Mouse (Mus musculus) naive thymus-derived CD4-positive, alpha-beta T cell, adult 2 months (primary cell): ENCODE results near the gene Rgs12.
A peak's percentile ranks its signal among the peaks of the same experiment; 100 is the strongest.

Experiments used
- DNase-seq: peaks from one replicate; pipeline ENCODE4 v3.0.0-alpha.2; 2011; ENCODE audit warnings: low read depth

Gene Rgs12

GRCm38 (mm10) chr5:34981734-34982133, 32.5 kb downstream of the Rgs12 start:
- no peak for DNase-seq

GRCm38 (mm10) chr5:34984933-34985332, 35.7 kb downstream of the Rgs12 start:
- no peak for DNase-seq

- peak; percentile 74 for DNase-seq
Observed at GRCm38 (mm10) chr5:34985867-34986266, 36.6 kb downstream of the Rgs12 start.

GRCm38 (mm10) chr5:34987396-34987795, 38.2 kb downstream of the Rgs12 start:
- DNase-seq = no peak

- DNase-seq = no peak
Observed at GRCm38 (mm10) chr5:34988690-34989089, 39.4 kb downstream of the Rgs12 start.

GRCm38 (mm10) chr5:34989321-34989772, 40.1 kb downstream of the Rgs12 start:
- DNase-seq = peak; percentile 10

- no peak for DNase-seq
Observed at GRCm38 (mm10) chr5:34998754-34999153, 49.5 kb downstream of the Rgs12 start.

DNA sequence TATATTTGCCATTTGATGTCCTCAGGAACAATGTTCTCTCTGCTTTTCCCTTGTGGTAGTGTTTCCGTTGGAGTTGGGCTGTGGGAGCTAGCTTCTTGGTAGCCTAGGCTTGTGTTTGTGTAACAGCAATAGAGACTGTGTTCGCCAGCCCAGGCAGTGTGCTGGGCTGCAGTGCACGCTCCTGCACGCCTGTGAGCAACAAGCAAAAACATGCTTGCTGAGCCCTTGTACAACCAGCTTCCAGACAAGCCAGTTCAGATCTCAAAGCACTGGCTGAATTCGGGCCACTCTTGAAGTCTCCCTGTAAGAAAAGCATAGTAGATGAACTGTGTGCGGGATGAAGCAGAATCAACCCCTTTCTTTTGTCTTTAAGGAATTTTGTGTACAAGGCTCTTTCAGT, 50.0 kb downstream of the Rgs12 start:
- DNase-seq = no peak

DNA sequence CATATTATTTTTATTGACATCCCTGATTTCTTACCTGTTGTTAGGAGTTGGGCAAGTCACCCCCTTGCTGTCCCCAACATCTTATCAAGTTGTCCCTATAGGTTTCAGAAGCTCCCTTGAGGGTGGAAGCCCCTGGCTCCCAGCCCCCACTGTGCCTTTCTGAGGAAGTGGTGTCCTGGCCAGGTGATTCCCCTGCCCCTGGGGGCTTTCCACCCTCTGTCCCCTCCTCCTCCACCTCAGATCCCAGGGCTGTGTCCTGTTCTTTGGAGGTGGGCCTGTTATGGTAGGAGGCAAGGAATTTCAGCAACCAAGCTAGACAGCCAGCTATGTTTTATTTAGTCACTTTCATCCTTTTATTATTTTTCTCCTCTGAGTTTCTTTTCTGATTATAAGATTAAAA, 51.1 kb downstream of the Rgs12 start:
- no peak for DNase-seq

- no peak for DNase-seq
Observed at GRCm38 (mm10) chr5:35001144-35001543, 51.9 kb downstream of the Rgs12 start.

- DNase-seq = no peak
Observed at GRCm38 (mm10) chr5:35003611-35004162, 54.4 kb downstream of the Rgs12 start.

DNA sequence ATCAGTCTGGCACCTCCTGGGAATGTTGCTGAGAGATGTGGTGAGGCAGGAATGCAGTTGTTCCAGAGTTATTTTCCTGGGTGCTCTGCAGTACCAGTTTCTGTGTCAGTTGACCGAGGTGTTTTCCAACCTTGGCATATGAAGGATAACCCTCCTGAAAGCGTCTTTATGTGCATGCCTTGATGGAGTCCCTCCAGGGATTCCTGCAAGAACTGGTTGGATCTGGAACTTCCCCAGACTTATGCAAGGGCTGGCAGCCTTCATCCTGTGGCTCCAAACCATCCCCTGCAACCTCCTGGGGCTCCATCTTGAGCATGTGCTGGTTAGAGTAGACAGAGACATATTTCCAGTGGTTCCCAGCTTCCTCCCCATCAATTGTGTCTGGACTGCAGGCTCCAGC, 55.5 kb downstream of the Rgs12 start:
- DNase-seq = no peak

DNA sequence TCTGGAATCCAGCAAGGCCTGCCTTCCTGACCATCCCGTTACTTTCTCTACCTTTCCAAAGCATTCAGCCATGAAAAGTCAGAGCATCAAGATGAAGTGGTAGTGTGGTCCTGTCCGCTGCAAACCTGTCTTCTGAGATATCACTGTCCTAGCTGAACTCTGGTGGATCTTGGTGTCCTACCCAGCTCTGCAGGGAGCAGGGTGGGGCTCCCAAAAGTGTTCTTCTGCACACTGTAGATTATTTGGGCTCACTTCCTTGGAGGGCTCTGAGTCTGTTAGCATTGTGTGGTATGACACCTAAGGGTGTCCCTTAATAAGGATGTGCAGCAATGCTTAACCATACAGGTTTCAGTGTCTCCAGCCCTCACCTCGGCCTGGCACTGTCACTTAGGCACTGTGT, 56.4 kb downstream of the Rgs12 start:
- no peak for DNase-seq

DNA sequence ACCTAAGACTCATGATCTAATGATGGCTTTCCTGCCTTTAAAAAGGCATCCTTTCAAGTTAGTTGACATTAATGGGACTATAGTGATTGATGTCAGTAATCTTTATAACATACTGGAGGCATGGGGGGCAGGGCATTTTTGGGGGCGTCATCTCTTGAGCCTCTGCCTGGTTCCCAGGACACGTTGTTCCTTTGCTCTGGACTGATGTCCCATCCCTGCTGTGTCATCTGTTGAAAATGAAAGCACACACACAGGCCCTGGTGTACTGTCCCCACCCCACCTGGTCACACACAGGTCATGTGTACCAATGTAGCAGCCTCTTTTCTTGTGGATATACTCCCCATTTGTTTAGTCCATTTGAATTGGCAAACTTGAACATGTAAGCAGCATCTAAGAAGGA, 57.4 kb downstream of the Rgs12 start:
- DNase-seq = no peak

- no peak for DNase-seq
Observed at GRCm38 (mm10) chr5:35009163-35009562, 59.9 kb downstream of the Rgs12 start.

- DNase-seq = no peak
Observed at GRCm38 (mm10) chr5:35010656-35011055, 61.4 kb downstream of the Rgs12 start.

DNA sequence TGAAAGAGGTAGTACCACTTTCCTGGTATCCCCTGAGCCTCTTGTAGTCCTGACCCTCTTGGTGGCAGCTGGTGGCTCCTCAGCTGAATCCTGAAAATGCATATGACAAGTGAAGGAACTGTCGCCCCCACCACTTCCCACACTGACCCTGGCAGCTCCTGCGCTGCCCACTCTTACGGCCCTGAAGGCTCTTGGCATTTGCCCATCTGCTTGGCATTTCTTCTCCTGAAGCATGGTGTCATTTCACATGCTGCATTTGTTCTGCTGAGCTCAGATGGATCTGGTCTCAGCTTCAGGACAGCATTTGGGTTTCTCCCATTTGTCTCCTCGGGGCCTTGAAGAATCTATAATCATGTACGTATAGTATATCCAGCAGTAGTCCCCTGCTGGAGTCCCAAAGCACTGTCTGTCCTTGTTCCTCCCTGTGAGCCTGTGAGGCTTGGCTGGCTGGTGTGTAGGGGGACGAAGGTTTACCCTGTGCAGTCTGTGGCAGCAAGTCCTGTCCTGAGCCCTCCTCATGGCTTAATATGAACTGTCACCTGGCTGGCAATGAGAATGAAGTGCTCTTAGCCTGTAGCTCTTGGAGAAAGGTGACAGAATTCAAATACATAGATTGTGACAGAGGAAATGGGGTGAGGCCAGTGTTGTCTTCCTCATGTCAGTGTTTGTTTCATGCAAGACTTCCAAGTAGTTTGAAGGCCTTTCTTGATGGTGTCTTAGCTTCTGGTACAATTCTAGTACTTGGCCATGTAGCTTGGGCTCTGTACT, 62.1 kb downstream of the Rgs12 start:
- no peak for DNase-seq

DNA sequence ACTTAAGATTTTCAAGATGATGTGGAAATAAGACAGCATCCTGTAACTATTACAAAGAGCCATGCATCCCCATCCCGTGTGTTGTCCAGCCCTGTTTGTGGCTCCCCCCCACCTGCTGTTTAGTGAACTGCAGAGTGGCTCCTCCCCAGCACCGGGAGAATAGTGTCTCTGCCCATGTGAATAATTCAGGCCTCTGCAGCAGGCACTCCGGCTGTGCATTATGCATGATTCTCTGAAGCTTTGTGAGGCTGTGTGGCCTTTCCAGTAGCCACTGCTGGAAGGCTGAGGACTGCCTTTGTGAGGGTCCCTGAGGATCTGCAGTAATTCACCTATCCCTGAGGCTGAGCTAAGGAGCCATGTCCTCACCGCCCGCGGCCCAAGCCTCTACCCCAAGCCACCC, 64.8 kb downstream of the Rgs12 start:
- no peak for DNase-seq

DNA sequence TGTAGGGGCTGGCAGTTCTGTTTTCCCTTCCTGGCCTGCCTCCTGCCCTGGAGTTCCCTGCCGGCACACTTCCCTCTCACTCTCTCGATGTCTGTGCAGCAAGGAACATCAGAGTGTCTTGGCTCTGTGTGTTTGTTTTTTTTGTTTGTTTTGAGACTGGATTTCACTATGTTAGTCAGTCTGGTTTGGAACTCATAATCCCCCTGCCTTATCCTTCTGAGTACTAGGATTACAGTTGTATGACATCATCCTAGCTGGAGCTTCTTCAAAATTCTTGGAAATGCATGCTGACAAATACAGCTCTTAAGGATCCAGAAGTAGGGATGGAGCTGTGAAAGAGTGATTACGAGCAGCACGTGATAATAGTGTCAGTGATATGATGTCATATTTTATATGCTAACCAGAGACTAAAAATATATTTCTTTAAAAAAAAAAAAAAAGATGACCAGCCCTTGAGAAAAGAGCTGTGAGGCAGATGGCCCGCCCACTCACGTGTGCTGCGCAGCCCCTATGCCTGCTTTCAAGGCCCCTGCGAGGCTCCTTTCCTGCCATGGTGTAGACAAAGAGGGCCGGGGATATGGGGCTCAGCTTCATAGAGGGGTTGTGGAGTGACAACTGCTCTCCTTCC, 70.5 kb downstream of the Rgs12 start:
- no peak for DNase-seq

GRCm38 (mm10) chr5:35020410-35021241, 71.4 kb downstream of the Rgs12 start:
- DNase-seq = no peak

DNA sequence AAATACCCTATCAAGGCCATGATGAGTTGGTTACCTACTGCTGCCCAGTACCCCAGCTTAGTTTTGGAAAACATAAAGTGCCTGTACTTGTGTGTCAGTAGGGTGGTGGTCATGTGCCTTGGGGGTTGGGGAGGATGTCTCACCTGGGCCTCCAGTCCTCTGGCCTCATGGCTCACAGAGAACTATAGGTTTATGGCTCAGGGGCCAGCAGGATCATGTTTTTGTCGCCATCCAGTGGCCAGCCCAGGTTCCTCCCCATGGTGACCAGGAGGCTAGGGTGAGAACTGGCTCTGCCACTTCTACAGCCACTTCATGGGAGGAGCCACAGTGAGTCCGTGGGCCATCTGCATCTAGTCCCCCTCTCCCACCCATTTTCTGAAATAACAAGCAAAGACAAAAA, 75.7 kb downstream of the Rgs12 start:
- peak; percentile 25 for DNase-seq

GRCm38 (mm10) chr5:35029303-35029702, 80.1 kb downstream of the Rgs12 start:
- no peak for DNase-seq

DNA sequence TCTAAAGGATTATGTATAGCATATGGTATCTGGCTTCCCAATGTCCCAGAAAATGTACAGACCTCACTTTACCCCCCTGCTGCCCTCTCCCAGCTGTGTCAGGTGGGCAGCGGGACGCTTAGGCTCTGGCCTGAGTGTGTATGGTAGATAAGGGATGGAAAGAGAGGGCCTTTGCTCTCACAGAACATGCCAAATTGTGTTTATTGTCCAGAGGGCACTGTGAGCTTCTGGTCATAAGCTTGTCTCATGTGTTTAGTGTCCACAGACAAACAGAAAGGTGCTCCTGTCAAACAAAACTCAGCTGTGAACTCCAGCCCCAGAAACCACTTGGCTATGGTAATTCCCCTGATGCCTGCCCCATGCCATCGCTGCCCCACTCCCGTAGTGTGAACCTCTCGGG, 80.5 kb downstream of the Rgs12 start:
- DNase-seq = no peak
